Mouse (Mus musculus) thymus, adult 2 months (tissue): Measurements from ENCODE around the gene Arl15. TPM values are rescaled to one million over a fixed set of nuclear protein-coding genes. Genes with fewer than 3 reads are reported as not detected.

Experiments
- DNase-seq: peaks from one replicate; pipeline ENCODE4 v3.0.0; 2021
- H3K27ac ChIP-seq: fragments of 200-500 bp; 2 replicates; pipeline ENCODE4 v1.5.1; 2012; ENCODE audit warnings: low read length, control low read depth; ENCODE audit not compliant: control insufficient read depth, insufficient read depth
- H3K27me3 ChIP-seq: fragments of 200-500 bp; 2 replicates; pipeline ENCODE4 v1.6.1; 2012; ENCODE audit warnings: mild to moderate bottlenecking, low read length, moderate library complexity, mixed read lengths; ENCODE audit not compliant: control insufficient read depth, insufficient read depth
- H3K36me3 ChIP-seq: fragments of 200-500 bp; 2 replicates; pipeline ENCODE4 v1.6.1; 2012; ENCODE audit warnings: mild to moderate bottlenecking, low read length, moderate library complexity; ENCODE audit not compliant: control insufficient read depth, insufficient read depth
- H3K4me1 ChIP-seq: fragments of 200-500 bp; replicated peaks from 2 replicates; pipeline ENCODE4 v1.6.1; 2012; ENCODE audit warnings: low read length; ENCODE audit not compliant: control insufficient read depth, insufficient read depth
- H3K4me3 ChIP-seq: fragments of 200-500 bp; 2 replicates; pipeline ENCODE4 v1.5.1; 2012; ENCODE audit warnings: mild to moderate bottlenecking, low read length, control low read depth, moderate library complexity; ENCODE audit not compliant: control insufficient read depth, insufficient read depth
- CTCF ChIP-seq: fragments of 200-500 bp; IDR thresholded peaks from 2 replicates; pipeline ENCODE4 v1.5.1; 2012; ENCODE audit warnings: mild to moderate bottlenecking, control low read depth, low read length, moderate library complexity, borderline replicate concordance; ENCODE audit not compliant: control insufficient read depth, poor library complexity, insufficient read depth; ENCODE audit errors: extremely low read depth
- POLR2A ChIP-seq: fragments of 200-500 bp; IDR thresholded peaks from 2 replicates; pipeline ENCODE4 v1.6.1; 2012; ENCODE audit warnings: mild to moderate bottlenecking, low read length, control low read depth, moderate library complexity; ENCODE audit not compliant: control insufficient read depth, poor library complexity, insufficient read depth; ENCODE audit errors: extremely low read depth
- WGBS: fragments of 180-500 bp; shearing (Covaris S2); methylation state at CpG from one replicate; pipeline ENCODE4 v1.1.7; 2018; 5-methylcytosine and 5-hydroxymethylcytosine counted together
- polyA plus RNA-seq: library from polyadenylated mRNA; depleted of rRNA; stranded (reverse); fragments of >200 nt; gene quantifications from 2 replicates; pipeline ENCODE4 v1.2.3, GENCODE M21; 2012

Arl15 gene
- polyA plus RNA-seq, 1 experiment, result 4.9 TPM

- no peaks in the 10 kb centered on the region for H3K27me3 ChIP-seq
- DNase-seq, result no peak
- peaks cover 22% of the 10 kb centered on the region for H3K4me1 ChIP-seq
- H3K36me3 ChIP-seq, result no peaks in the 10 kb centered on the region
- H3K4me3 ChIP-seq, result no peak overlapping the region
- TF ChIP-seq POLR2A, result no peak
- TF ChIP-seq CTCF, result no peak
- H3K27ac ChIP-seq, result no peak overlapping the region
- WGBS, result 93% methylated on average over 6 of the region's 6 CpGs
Measured at GRCm38 (mm10) chr13:113797378-113797777, 3.1 kb downstream of the Arl15 start.

- H3K36me3 ChIP-seq, result no peaks in the 10 kb centered on the region
- peaks cover 26% of the 10 kb centered on the region for H3K4me1 ChIP-seq
- no peaks in the 10 kb centered on the region for H3K27me3 ChIP-seq
- 94% methylated on average over 4 of the region's 4 CpGs for WGBS
- no peak for DNase-seq
- H3K4me3 ChIP-seq, result no peak overlapping the region
- no peak overlapping the region for H3K27ac ChIP-seq
- no peak for TF ChIP-seq POLR2A
- TF ChIP-seq CTCF, result no peak
Measured at GRCm38 (mm10) chr13:113799361-113799760, 5.1 kb downstream of the Arl15 start.

GRCm38 (mm10) chr13:113800246-113800645 lies 5.9 kb downstream of the Arl15 start:
- Histone ChIP-seq H3K4me1 (peaks cover 23% of the 10 kb centered on the region), H3K4me3 (no peak overlapping the region), H3K36me3 (no peaks in the 10 kb centered on the region), H3K27ac (no peak overlapping the region), H3K27me3 (no peaks in the 10 kb centered on the region)
- no peak for DNase-seq
- TF ChIP-seq POLR2A (no peak), CTCF (no peak)
- WGBS, result 87% methylated on average over 4 of the region's 4 CpGs

GRCm38 (mm10) chr13:113802571-113802970 lies 8.3 kb downstream of the Arl15 start:
- H3K4me3 ChIP-seq, result no peak overlapping the region
- TF ChIP-seq CTCF (no peak), POLR2A (no peak)
- no peak for DNase-seq
- no peak overlapping the region for H3K27ac ChIP-seq
- no peaks in the 10 kb centered on the region for H3K36me3 ChIP-seq
- peaks cover 17% of the 10 kb centered on the region for H3K4me1 ChIP-seq
- no peaks in the 10 kb centered on the region for H3K27me3 ChIP-seq
- 97% methylated on average over 9 of the region's 9 CpGs for WGBS

GRCm38 (mm10) chr13:113811141-113811540 lies 16.8 kb downstream of the Arl15 start:
- no peak overlapping the region for H3K27ac ChIP-seq
- H3K4me1 ChIP-seq, result peaks cover 5% of the 10 kb centered on the region; the same call in 1 of the 2 replicates
- no peak overlapping the region for H3K4me3 ChIP-seq
- no peaks in the 10 kb centered on the region for H3K36me3 ChIP-seq
- 100% methylated on average over 2 of the region's 2 CpGs for WGBS
- no peak for TF ChIP-seq CTCF
- no peak for TF ChIP-seq POLR2A
- no peak for DNase-seq
- H3K27me3 ChIP-seq, result no peaks in the 10 kb centered on the region

- no peak for DNase-seq
- H3K4me1 ChIP-seq, result peaks cover 5% of the 10 kb centered on the region; the same call in 1 of the 2 replicates
Measured at GRCm38 (mm10) chr13:113811910-113812592, 17.7 kb downstream of the Arl15 start.

More at GRCm38 (mm10) chr13:113811910-113812592, 17.7 kb downstream of the Arl15 start:
- Histone ChIP-seq H3K27me3 (no peaks in the 10 kb centered on the region), H3K4me3 (no peak overlapping the region), H3K27ac (no peak overlapping the region), H3K36me3 (no peaks in the 10 kb centered on the region)
- TF ChIP-seq CTCF (no peak), POLR2A (no peak)
- WGBS, result 74% methylated on average over 9 of the region's 9 CpGs
